Mouse (Mus musculus) neural tube, embryonic 13.5 days (tissue): ENCODE results near the gene Ttll5. TPM values are rescaled to one million over a fixed set of nuclear protein-coding genes. Genes with fewer than 3 reads are reported as not detected.
A peak's percentile ranks its signal among the peaks of the same experiment; 100 is the strongest.

Experiments
- ATAC-seq: fragments of 200-750 bp; cut with Nextera tagmentation; 2 replicates; pipeline ENCODE4 v1.8.0; 2017; ENCODE audit warnings: low read depth, mild to moderate bottlenecking, moderate TSS enrichment, moderate library complexity
- H3K27ac ChIP-seq: fragments of 300-500 bp; sonication (generic); replicated peaks from 2 replicates; pipeline ENCODE4 v1.5.1; 2015; ENCODE audit warnings: moderate library complexity, mild to moderate bottlenecking, inconsistent platforms
- H3K27me3 ChIP-seq: fragments of 300-500 bp; sonication (generic); 2 replicates; pipeline ENCODE4 v1.6.1; 2015; ENCODE audit warnings: mild to moderate bottlenecking, inconsistent platforms
- H3K36me3 ChIP-seq: fragments of 300-500 bp; sonication (generic); 2 replicates; pipeline ENCODE4 v1.6.1; 2015; ENCODE audit warnings: mild to moderate bottlenecking, inconsistent platforms
- H3K4me1 ChIP-seq: fragments of 300-500 bp; sonication (generic); replicated peaks from 2 replicates; pipeline ENCODE4 v1.6.1; 2015; ENCODE audit warnings: inconsistent platforms
- H3K4me2 ChIP-seq: fragments of 300-500 bp; sonication (generic); 2 replicates; pipeline ENCODE4 v1.6.1; 2015; ENCODE audit warnings: inconsistent platforms, mild to moderate bottlenecking, moderate library complexity
- H3K4me3 ChIP-seq: fragments of 300-500 bp; sonication (generic); 2 replicates; pipeline ENCODE4 v1.5.1; 2015; ENCODE audit warnings: mild to moderate bottlenecking, inconsistent platforms
- H3K9ac ChIP-seq: fragments of 300-500 bp; sonication (generic); 2 replicates; pipeline ENCODE4 v1.6.1; 2015; ENCODE audit warnings: moderate library complexity, mild to moderate bottlenecking, inconsistent platforms
- H3K9me3 ChIP-seq: fragments of 300-500 bp; sonication (generic); 2 replicates; pipeline ENCODE4 v1.6.1; 2016; ENCODE audit warnings: inconsistent platforms
- WGBS: fragments of 180-500 bp; shearing (Covaris S2); methylation state at CpG from one replicate; pipeline ENCODE4 v1.1.7; 2015; 5-methylcytosine and 5-hydroxymethylcytosine counted together
- polyA plus RNA-seq: library from polyadenylated mRNA; unstranded; fragments of >200 nt; fragmentation: Nextera tagmentation; extraction: Ambion mirVana; gene quantifications from 2 replicates; pipeline ENCODE4 v1.2.1, GENCODE M21; 2015

Ttll5 gene
- polyA plus RNA-seq, 1 experiment from 2014 or later, result 15.1 TPM

- Histone ChIP-seq H3K4me1 (peaks cover 4% of the 10 kb centered on the region), H3K4me2 (no peak overlapping the region), H3K9me3 (no peaks in the 10 kb centered on the region), H3K27ac (no peak overlapping the region), H3K27me3 (no peaks in the 10 kb centered on the region), H3K36me3 (peaks cover 8% of the 10 kb centered on the region; the same call in 1 of the 2 replicates), H3K4me3 (no peak overlapping the region), H3K9ac (no peak overlapping the region)
- ATAC-seq, result no peak
- 50% methylated on average over 11 of the region's 11 CpGs for WGBS
Measured at GRCm38 (mm10) chr12:86097781-86098180, 273.3 kb downstream of the Ttll5 start.

DNA sequence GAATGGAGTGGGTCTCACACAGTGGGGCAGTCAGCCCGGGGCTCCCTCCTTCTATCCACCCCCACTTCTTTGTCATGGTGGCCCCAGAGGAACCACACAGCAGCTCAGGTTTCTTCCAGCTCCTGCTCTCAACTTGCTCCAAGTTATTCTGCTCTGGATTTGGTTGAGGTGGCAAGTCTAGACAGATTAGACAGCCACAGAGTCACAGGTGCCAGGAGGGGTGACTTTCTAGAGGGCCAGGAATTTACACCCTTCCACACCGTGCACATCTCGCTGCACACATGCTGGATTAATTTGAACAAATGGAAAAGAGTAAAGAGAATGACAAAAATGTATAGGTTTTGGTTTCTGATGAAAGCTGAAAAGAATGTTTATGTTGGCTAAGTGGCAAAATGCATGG, 276.3 kb downstream of the Ttll5 start:
- H3K9me3 ChIP-seq, result no peaks in the 10 kb centered on the region
- H3K4me2 ChIP-seq, result no peak overlapping the region
- no peak for ATAC-seq
- H3K4me1 ChIP-seq, result peaks cover 21% of the 10 kb centered on the region
- H3K27me3 ChIP-seq, result no peaks in the 10 kb centered on the region
- WGBS, result 83% methylated on average over 3 of the region's 3 CpGs
- H3K4me3 ChIP-seq, result no peak overlapping the region
- H3K36me3 ChIP-seq, result 0 out of 2 replicates have a peak, but pooled peaks cover 7% of the 10 kb centered on the region
- no peak overlapping the region for H3K9ac ChIP-seq
- no peak overlapping the region for H3K27ac ChIP-seq

GRCm38 (mm10) chr12:86102686-86103085, 278.2 kb downstream of the Ttll5 start:
- ATAC-seq, result no peak
- Histone ChIP-seq H3K27me3 (no peaks in the 10 kb centered on the region), H3K4me1 (peaks cover 21% of the 10 kb centered on the region), H3K4me2 (no peak overlapping the region), H3K9me3 (no peaks in the 10 kb centered on the region), H3K9ac (no peak overlapping the region), H3K27ac (no peak overlapping the region), H3K36me3 (0 out of 2 replicates have a peak, but pooled peaks cover 5% of the 10 kb centered on the region), H3K4me3 (no peak overlapping the region)
- WGBS, result 79% methylated on average over 8 of the region's 8 CpGs

GRCm38 (mm10) chr12:86103391-86103790, 278.9 kb downstream of the Ttll5 start:
- Histone ChIP-seq H3K36me3 (0 out of 2 replicates have a peak, but pooled peaks cover 6% of the 10 kb centered on the region), H3K4me2 (no peak overlapping the region), H3K9me3 (no peaks in the 10 kb centered on the region), H3K27me3 (no peaks in the 10 kb centered on the region), H3K4me1 (peaks cover 21% of the 10 kb centered on the region), H3K27ac (peak overlapping the region; percentile 33; the same call in 1 of the 2 replicates), H3K9ac (peak overlapping the region; percentile 17; the same call in 1 of the 2 replicates), H3K4me3 (no peak overlapping the region)
- 38% methylated on average over 11 of the region's 11 CpGs for WGBS
- 0 out of 2 replicates have a peak, but pooled peaks have one; percentile 75 for ATAC-seq

DNA sequence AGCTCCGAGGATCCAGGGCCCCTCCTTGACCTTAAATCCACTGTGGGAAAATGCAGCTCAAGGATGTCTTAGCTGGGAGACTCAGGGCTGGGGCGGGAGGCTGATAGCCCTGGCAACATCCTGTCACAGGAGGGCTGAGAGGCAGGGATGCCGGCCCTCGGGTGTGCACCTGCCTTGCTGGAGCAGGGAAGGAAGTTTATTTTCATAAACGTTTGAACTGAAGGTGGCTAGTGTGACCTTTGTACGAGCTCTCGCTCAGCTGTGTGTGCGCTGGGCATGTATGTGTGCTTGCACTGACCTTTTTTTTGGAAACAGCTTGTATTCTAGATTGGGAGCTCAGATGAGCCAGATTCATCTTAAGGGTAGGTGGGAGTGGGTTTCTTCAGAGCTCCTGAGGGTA, 279.4 kb downstream of the Ttll5 start:
- Histone ChIP-seq H3K27ac (peak overlapping the region; percentile 33; the same call in 1 of the 2 replicates), H3K9me3 (no peaks in the 10 kb centered on the region), H3K4me1 (peaks cover 21% of the 10 kb centered on the region), H3K27me3 (no peaks in the 10 kb centered on the region), H3K36me3 (0 out of 2 replicates have a peak, but pooled peaks cover 7% of the 10 kb centered on the region), H3K9ac (peak overlapping the region; percentile 17; the same call in 1 of the 2 replicates), H3K4me3 (no peak overlapping the region), H3K4me2 (no peak overlapping the region)
- no peak; the same call in 1 of the 2 replicates for ATAC-seq
- 53% methylated on average over 8 of the region's 8 CpGs for WGBS

DNA sequence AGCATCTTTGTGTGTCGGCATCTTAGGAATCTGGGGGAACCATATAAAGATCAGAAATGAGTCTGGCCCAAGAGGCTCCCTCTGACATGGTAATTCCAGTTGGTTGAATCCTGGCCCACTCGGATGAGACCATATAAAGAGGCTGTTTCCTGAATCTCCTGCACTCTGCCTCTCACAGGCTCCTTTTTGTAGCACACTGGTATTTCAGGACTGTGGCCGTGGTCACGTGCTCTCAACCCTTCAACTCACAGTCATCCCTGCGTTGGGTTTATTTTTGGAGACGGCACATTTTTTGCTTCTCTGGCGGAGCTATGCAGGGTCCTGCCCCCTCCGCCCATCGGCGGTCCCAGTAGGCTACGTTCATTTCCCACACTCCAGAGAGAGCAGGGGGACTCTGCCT, 279.8 kb downstream of the Ttll5 start:
- peaks cover 21% of the 10 kb centered on the region for H3K4me1 ChIP-seq
- ATAC-seq, result no peak
- H3K27me3 ChIP-seq, result no peaks in the 10 kb centered on the region
- H3K9me3 ChIP-seq, result no peaks in the 10 kb centered on the region
- WGBS, result 78% methylated on average over 11 of the region's 11 CpGs
- H3K4me2 ChIP-seq, result no peak overlapping the region
- no peak overlapping the region for H3K4me3 ChIP-seq
- 0 out of 2 replicates have a peak overlapping the region, but pooled peaks have one; percentile 17 for H3K9ac ChIP-seq
- 0 out of 2 replicates have a peak, but pooled peaks cover 3% of the 10 kb centered on the region for H3K36me3 ChIP-seq
- H3K27ac ChIP-seq, result 0 out of 2 replicates have a peak overlapping the region, but pooled peaks have one; percentile 33

- H3K27ac ChIP-seq, result no peak overlapping the region
- 0 out of 2 replicates have a peak, but pooled peaks cover 3% of the 10 kb centered on the region for H3K36me3 ChIP-seq
- no peak overlapping the region for H3K4me3 ChIP-seq
- WGBS, result 72% methylated on average over 9 of the region's 10 CpGs
- no peak overlapping the region for H3K9ac ChIP-seq
- H3K27me3 ChIP-seq, result no peaks in the 10 kb centered on the region
- H3K4me1 ChIP-seq, result peaks cover 21% of the 10 kb centered on the region
- H3K9me3 ChIP-seq, result no peaks in the 10 kb centered on the region
- H3K4me2 ChIP-seq, result no peak overlapping the region
- ATAC-seq, result no peak
Measured at GRCm38 (mm10) chr12:86105546-86105945, 281.1 kb downstream of the Ttll5 start.

DNA sequence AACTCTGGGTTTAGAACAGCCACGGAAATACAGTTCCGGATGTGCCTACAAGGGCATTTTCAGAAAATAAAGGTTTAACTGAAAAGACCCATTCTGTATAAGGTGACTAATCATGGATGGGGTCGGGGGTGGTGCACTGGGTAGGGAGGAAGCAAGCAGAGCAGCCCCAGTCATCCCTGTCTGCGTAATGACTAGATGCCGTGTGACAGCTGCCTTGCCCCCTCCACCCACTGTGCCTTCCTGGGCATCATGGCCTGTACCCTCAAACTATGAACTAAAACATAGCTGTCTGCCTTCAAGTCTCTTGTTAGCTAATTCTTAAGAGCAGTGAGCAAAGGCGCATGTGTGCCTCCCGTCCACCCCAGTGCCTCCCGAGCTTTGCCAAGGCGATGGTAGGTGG, 281.6 kb downstream of the Ttll5 start:
- Histone ChIP-seq H3K27ac (no peak overlapping the region), H3K9me3 (no peaks in the 10 kb centered on the region), H3K4me3 (no peak overlapping the region), H3K4me2 (no peak overlapping the region), H3K36me3 (0 out of 2 replicates have a peak, but pooled peaks cover 3% of the 10 kb centered on the region), H3K4me1 (peaks cover 21% of the 10 kb centered on the region), H3K27me3 (no peaks in the 10 kb centered on the region), H3K9ac (no peak overlapping the region)
- 90% methylated on average over 9 of the region's 9 CpGs for WGBS
- no peak for ATAC-seq

- WGBS, result 76% methylated on average over 7 of the region's 7 CpGs
- H3K9me3 ChIP-seq, result no peaks in the 10 kb centered on the region
Measured at GRCm38 (mm10) chr12:86107645-86108044, 283.2 kb downstream of the Ttll5 start.

GRCm38 (mm10) chr12:86109531-86109930, 285.1 kb downstream of the Ttll5 start:
- H3K4me1 ChIP-seq, result peaks cover under 1% of the 10 kb centered on the region; the same call in 1 of the 2 replicates
- H3K36me3 ChIP-seq, result peaks cover 7% of the 10 kb centered on the region; the same call in 1 of the 2 replicates
- H3K27me3 ChIP-seq, result no peaks in the 10 kb centered on the region
- H3K27ac ChIP-seq, result no peak overlapping the region
- no peak overlapping the region for H3K4me3 ChIP-seq
- H3K4me2 ChIP-seq, result no peak overlapping the region
- H3K9ac ChIP-seq, result no peak overlapping the region
- WGBS, result 85% methylated on average over 4 of the region's 4 CpGs
- no peaks in the 10 kb centered on the region for H3K9me3 ChIP-seq
- ATAC-seq, result no peak

More at GRCm38 (mm10) chr12:86107645-86108044, 283.2 kb downstream of the Ttll5 start:
- no peak overlapping the region for H3K27ac ChIP-seq
- no peak for ATAC-seq
- no peak overlapping the region for H3K4me3 ChIP-seq
- H3K36me3 ChIP-seq, result 0 out of 2 replicates have a peak, but pooled peaks cover 7% of the 10 kb centered on the region
- H3K27me3 ChIP-seq, result no peaks in the 10 kb centered on the region
- H3K9ac ChIP-seq, result no peak overlapping the region
- H3K4me1 ChIP-seq, result peaks cover 19% of the 10 kb centered on the region
- H3K4me2 ChIP-seq, result no peak overlapping the region

DNA sequence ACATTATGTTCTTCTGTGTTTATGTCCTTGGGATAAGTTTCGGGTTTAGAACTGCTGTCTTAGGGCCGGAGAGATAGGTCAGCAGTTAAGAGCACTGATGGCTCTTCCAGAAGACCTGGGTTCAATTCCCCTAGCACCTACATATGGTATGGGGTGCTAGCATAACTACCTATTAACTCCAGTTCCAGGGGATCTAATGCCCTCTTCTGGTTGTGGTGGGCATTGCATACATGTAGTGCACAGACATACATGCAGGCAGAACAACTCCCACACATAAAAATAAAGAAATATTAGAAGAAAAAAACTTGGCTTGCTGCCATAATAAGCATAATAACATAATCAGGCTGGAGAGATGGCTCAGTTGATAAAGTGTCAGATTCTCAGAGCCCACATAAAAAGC, 286.2 kb downstream of the Ttll5 start:
- H3K4me1 ChIP-seq, result peaks cover 4% of the 10 kb centered on the region; the same call in 1 of the 2 replicates
- WGBS, result 98% methylated on average over 2 of the region's 2 CpGs
- no peaks in the 10 kb centered on the region for H3K27me3 ChIP-seq
- no peak overlapping the region for H3K4me3 ChIP-seq
- no peak overlapping the region for H3K9ac ChIP-seq
- no peak overlapping the region for H3K27ac ChIP-seq
- no peak for ATAC-seq
- H3K9me3 ChIP-seq, result no peaks in the 10 kb centered on the region
- H3K36me3 ChIP-seq, result peaks cover 7% of the 10 kb centered on the region; the same call in 1 of the 2 replicates
- no peak overlapping the region for H3K4me2 ChIP-seq
